ENCODE assay signal across 7 mouse cellular contexts in the genomic region with DNA sequence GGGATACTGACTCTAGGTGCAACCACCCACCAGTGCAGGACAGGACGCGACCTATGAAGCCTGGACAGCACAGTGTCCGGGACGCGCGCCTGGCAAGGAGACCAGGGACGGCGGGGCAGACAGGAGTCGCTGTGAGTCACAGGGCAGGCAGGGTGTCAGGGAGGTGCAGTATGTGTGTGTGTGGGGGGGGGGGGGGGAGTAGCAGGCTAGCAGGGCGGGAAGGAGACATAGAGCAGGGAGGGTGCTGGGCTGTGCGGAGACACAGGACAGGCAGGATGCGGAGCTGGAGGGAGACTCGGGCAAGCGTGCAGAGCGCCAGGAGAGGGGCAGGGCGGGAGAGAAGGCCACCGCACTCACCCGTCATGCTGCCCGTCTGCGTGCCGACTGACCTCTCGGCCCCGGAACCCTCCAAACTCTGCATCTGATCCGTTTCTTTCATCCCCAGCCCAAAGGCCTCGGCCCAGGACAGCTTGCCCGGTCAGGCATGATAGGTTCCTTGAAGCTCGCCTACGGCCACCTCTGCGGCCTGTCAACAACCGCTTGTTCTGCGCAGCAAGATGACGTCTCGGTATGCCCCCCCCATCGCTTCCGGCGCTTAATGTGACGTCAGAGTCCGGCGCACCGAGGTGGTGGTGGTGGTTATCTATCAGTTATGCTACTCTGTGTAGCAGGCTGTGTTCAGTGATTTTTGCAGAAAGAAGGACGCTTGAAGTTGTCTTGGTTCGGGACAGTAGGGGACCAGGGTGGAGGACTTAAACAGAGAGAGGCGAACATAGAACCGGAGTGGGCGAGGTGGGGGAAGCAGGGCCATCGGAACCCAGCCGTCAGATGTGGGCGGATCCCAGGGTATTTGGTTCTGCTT. TPM values are rescaled to one million over a fixed set of nuclear protein-coding genes. Genes with fewer than 3 reads are reported as not detected.
A peak's percentile ranks its signal among the peaks of the same experiment; 100 is the strongest.
DNase-seq lines count a peak whose midpoint lies in the region; ATAC-seq lines count a peak whose summit lies in the region.

A gene (minus strand): TSS at position 562 of the 862 bp plus-strand sequence.

- peak; percentile 91 for ATAC-seq in embryonic facial prominence, embryonic 11.5 days (replicated peaks; ENCODE audit: insufficient number of reproducible peaks, low FRiP score, low TSS enrichment, low read depth)
- ATAC-seq in limb, embryonic 11.5 days (ENCODE audit: insufficient number of reproducible peaks, low FRiP score, low TSS enrichment, low read depth), result peak; percentile 84
- ATAC-seq in midbrain, embryonic 14.5 days (ENCODE audit: low FRiP score, low TSS enrichment), result peak; percentile 94

- WGBS in embryonic facial prominence, embryonic 11.5 days, result 1% methylated on average over 47 of the region's 48 CpGs
- under 1% methylated on average over 46 of the region's 48 CpGs for WGBS in limb, embryonic 11.5 days
- under 1% methylated on average over 45 of the region's 48 CpGs for WGBS in midbrain, embryonic 14.5 days

- H3K4me1 ChIP-seq in embryonic facial prominence, embryonic 11.5 days (ENCODE audit: control insufficient read depth, insufficient read depth, low read length), result no peaks in the 10 kb centered on the region
- H3K4me1 ChIP-seq in limb, embryonic 11.5 days (ENCODE audit: control insufficient read depth, insufficient read depth, low read length), result peaks cover 4% of the 10 kb centered on the region; the same call in 1 of the 2 replicates
- H3K4me1 ChIP-seq in midbrain, embryonic 14.5 days (ENCODE audit: control insufficient read depth, insufficient read depth, low read length), result peaks cover 12% of the 10 kb centered on the region

- no peaks in the 10 kb centered on the region for H3K9me3 ChIP-seq in embryonic facial prominence, embryonic 11.5 days (replicated peaks; ENCODE audit: control insufficient read depth, low read length)
- H3K9me3 ChIP-seq in limb, embryonic 11.5 days (ENCODE audit: control insufficient read depth, low read length), result no peaks in the 10 kb centered on the region
- H3K9me3 ChIP-seq in midbrain, embryonic 14.5 days (ENCODE audit: control insufficient read depth, low read length), result no peaks in the 10 kb centered on the region

- H3K27me3 ChIP-seq in embryonic facial prominence, embryonic 11.5 days (ENCODE audit: control insufficient read depth, insufficient read depth, low read length), result no peaks in the 10 kb centered on the region
- no peaks in the 10 kb centered on the region for H3K27me3 ChIP-seq in limb, embryonic 11.5 days (ENCODE audit: control insufficient read depth, insufficient read depth, low read length)
- no peaks in the 10 kb centered on the region for H3K27me3 ChIP-seq in midbrain, embryonic 14.5 days (ENCODE audit: control insufficient read depth, insufficient read depth, low read length)

- H3K36me3 ChIP-seq in embryonic facial prominence, embryonic 11.5 days (replicated peaks; ENCODE audit: control insufficient read depth, insufficient read depth, low read depth, low read length), result no peaks in the 10 kb centered on the region
- H3K36me3 ChIP-seq in limb, embryonic 11.5 days (ENCODE audit: control insufficient read depth, insufficient read depth, low read length), result no peaks in the 10 kb centered on the region
- peaks cover 10% of the 10 kb centered on the region for H3K36me3 ChIP-seq in midbrain, embryonic 14.5 days (ENCODE audit: control insufficient read depth, insufficient read depth, low read length)

- peak within 1 kb of the TSS; percentile 93 for H3K4me3 ChIP-seq in embryonic facial prominence, embryonic 11.5 days (ENCODE audit: low read depth, low read length)
- peak within 1 kb of the TSS; percentile 91 for H3K4me3 ChIP-seq in limb, embryonic 11.5 days (ENCODE audit: low read depth, low read length)
- H3K4me3 ChIP-seq in midbrain, embryonic 14.5 days (replicated peaks; ENCODE audit: low read depth, low read length), result peak within 1 kb of the TSS; percentile 94

- no peak within 1 kb of the TSS for H3K27ac ChIP-seq in embryonic facial prominence, embryonic 11.5 days (replicated peaks; ENCODE audit: low read depth, low read length)
- no peak within 1 kb of the TSS; the same call in 1 of the 2 replicates for H3K27ac ChIP-seq in limb, embryonic 11.5 days (replicated peaks; ENCODE audit: low read depth, low read length)
- H3K27ac ChIP-seq in midbrain, embryonic 14.5 days (replicated peaks; ENCODE audit: low read depth, low read length), result peak within 1 kb of the TSS; percentile 89

- peak within 1 kb of the TSS; percentile 88 for H3K4me2 ChIP-seq in embryonic facial prominence, embryonic 11.5 days (ENCODE audit: low read depth, low read length)
- peak within 1 kb of the TSS; percentile 90 for H3K4me2 ChIP-seq in limb, embryonic 11.5 days (ENCODE audit: low read depth, severe bottlenecking)
- H3K4me2 ChIP-seq in midbrain, embryonic 14.5 days (ENCODE audit: low read length), result peak within 1 kb of the TSS; percentile 86

- H3K9ac ChIP-seq in embryonic facial prominence, embryonic 11.5 days (replicated peaks; ENCODE audit: low read length), result peak within 1 kb of the TSS; percentile 81
- H3K9ac ChIP-seq in limb, embryonic 11.5 days (ENCODE audit: low read length), result peak within 1 kb of the TSS; percentile 73
- peak within 1 kb of the TSS; percentile 80 for H3K9ac ChIP-seq in midbrain, embryonic 14.5 days (replicated peaks; ENCODE audit: low read length)

- peak; percentile 97 for DNase-seq in adrenal gland, postnatal 14 days
- DNase-seq in embryonic facial prominence, embryonic 11.5 days (ENCODE audit: low spot score), result peak; percentile 92
- DNase-seq in heart, adult 11 months, result peak; percentile 99
- DNase-seq in kidney, adult 18-20 months, result peak; percentile 99
- peak; percentile 99 for DNase-seq in limb, embryonic 11.5 days (ENCODE audit: low spot score)
- peak; percentile 95 for DNase-seq in midbrain, embryonic 14.5 days
- peak; percentile 89 to 97 for DNase-seq in spleen, adult 18-20 months

RNA-seq across cellular contexts. Expression of the gene that starts here (rescaled TPM):
- total RNA-seq in adrenal gland, postnatal 14 days (2021), result 56.4 and 70.4 TPM in 2 replicates
- polyA plus RNA-seq in embryonic facial prominence, embryonic 11.5 days (2014; fragmentation: Nextera tagmentation; extraction: Ambion mirVana), result 29.7 and 32.0 TPM in 2 replicates
- polyA plus RNA-seq in limb, embryonic 11.5 days (2014; fragmentation: Nextera tagmentation; extraction: Ambion mirVana), result 24.6 and 32.5 TPM in 2 replicates
- polyA plus RNA-seq in midbrain, embryonic 14.5 days (2014; fragmentation: Nextera tagmentation; extraction: Ambion mirVana), result 31.6 and 39.4 TPM in 2 replicates
